Mouse (Mus musculus) liver, postnatal 0 days (tissue): ENCODE results near the gene Lpcat3. TPM values are rescaled to one million over a fixed set of nuclear protein-coding genes. Genes with fewer than 3 reads are reported as not detected.

ENCODE experiments used
- ATAC-seq: fragments of 200-750 bp; cut with Nextera tagmentation; 2 replicates; pipeline ENCODE4 v1.8.0; 2017; ENCODE audit warnings: mild to moderate bottlenecking, moderate library complexity
- DNase-seq: peaks from one replicate; pipeline ENCODE4 v3.0.0-alpha.2; 2016
- H3K27ac ChIP-seq: fragments of 300-500 bp; sonication (generic); 2 replicates; pipeline ENCODE4 v1.5.1; 2014; ENCODE audit warnings: antibody characterized with exemption, moderate library complexity, mild to moderate bottlenecking, low read depth
- H3K27me3 ChIP-seq: fragments of 300-500 bp; sonication (generic); 2 replicates; pipeline ENCODE4 v1.6.1; 2014; ENCODE audit warnings: low read length, control low read depth, mixed read lengths; ENCODE audit not compliant: insufficient read depth
- H3K36me3 ChIP-seq: fragments of 300-500 bp; sonication (generic); replicated peaks from 2 replicates; pipeline ENCODE4 v1.6.1; 2014; ENCODE audit warnings: mild to moderate bottlenecking, control low read depth, low read length, moderate library complexity, mixed read lengths; ENCODE audit not compliant: insufficient read depth
- H3K4me1 ChIP-seq: fragments of 300-500 bp; sonication (generic); 2 replicates; pipeline ENCODE4 v1.6.1; 2014; ENCODE audit warnings: antibody characterized with exemption, mild to moderate bottlenecking, control low read depth; ENCODE audit not compliant: insufficient read depth
- H3K4me2 ChIP-seq: fragments of 300-500 bp; sonication (generic); 2 replicates; pipeline ENCODE4 v1.6.1; 2014; ENCODE audit warnings: low read depth, mild to moderate bottlenecking, low read length, moderate library complexity, mixed read lengths
- H3K4me3 ChIP-seq: fragments of 300-500 bp; sonication (generic); 2 replicates; pipeline ENCODE4 v1.5.1; 2014; ENCODE audit warnings: low read depth, low read length
- H3K9ac ChIP-seq: fragments of 300-500 bp; sonication (generic); replicated peaks from 2 replicates; pipeline ENCODE4 v1.6.1; 2014; ENCODE audit warnings: mild to moderate bottlenecking, moderate library complexity
- H3K9me3 ChIP-seq: fragments of 300-500 bp; sonication (generic); 2 replicates; pipeline ENCODE4 v1.6.1; 2016; ENCODE audit warnings: mild to moderate bottlenecking, control low read depth, low read length, mixed read lengths
- CTCF ChIP-seq: sonication (generic); IDR thresholded peaks from 2 replicates; pipeline ENCODE4 v1.5.1; 2016; ENCODE audit warnings: antibody characterized with exemption, low read depth
- EP300 ChIP-seq: IDR thresholded peaks from 2 replicates; pipeline ENCODE4 v1.6.1; 2016; ENCODE audit warnings: antibody characterized with exemption, low read depth, mild to moderate bottlenecking
- WGBS: fragments of 180-500 bp; shearing (Covaris S2); extraction: QIAGEN DNeasy Blood & Tissue Kit; methylation state at CpG from one replicate; pipeline ENCODE4 v1.1.7; 2014; ENCODE audit not compliant: insufficient replicate concordance; 5-methylcytosine and 5-hydroxymethylcytosine counted together
- polyA plus RNA-seq: library from polyadenylated mRNA; unstranded; fragments of >200 nt; fragmentation: Nextera tagmentation; extraction: Ambion mirVana; gene quantifications from 2 replicates; pipeline ENCODE4 v1.2.1, GENCODE M21; 2015

Lpcat3 gene
- polyA plus RNA-seq, 1 experiment from 2014 or later, result 68.7 TPM

- Histone ChIP-seq H3K9ac (peak overlapping the region; percentile 73), H3K27me3 (no peaks in the 10 kb centered on the region), H3K4me2 (peak overlapping the region; percentile 99), H3K9me3 (no peaks in the 10 kb centered on the region), H3K4me3 (peak overlapping the region; percentile 63), H3K27ac (peak overlapping the region; percentile 99), H3K36me3 (peaks cover 5% of the 10 kb centered on the region; the same call in 1 of the 2 replicates), H3K4me1 (peaks cover 44% of the 10 kb centered on the region)
- WGBS, result 74% methylated on average over 3 of the region's 3 CpGs
- no peak for DNase-seq
- no peak for TF ChIP-seq EP300
- TF ChIP-seq CTCF, result no peak
- no peak for ATAC-seq
Measured at GRCm38 (mm10) chr6:124741842-124742241, 79.0 kb downstream of the Lpcat3 start.

GRCm38 (mm10) chr6:124742839-124743514 lies 80.2 kb downstream of the Lpcat3 start:
- WGBS, result 91% methylated on average over 15 of the region's 15 CpGs
- TF ChIP-seq EP300 (no peak), CTCF (no peak)
- H3K27me3 ChIP-seq, result no peaks in the 10 kb centered on the region
- ATAC-seq (no peak), DNase-seq (no peak)
- H3K4me1 ChIP-seq, result peaks cover 44% of the 10 kb centered on the region
- H3K4me3 ChIP-seq, result no peak overlapping the region
- H3K4me2 ChIP-seq, result no peak overlapping the region
- no peak overlapping the region for H3K9ac ChIP-seq
- peaks cover 5% of the 10 kb centered on the region for H3K36me3 ChIP-seq
- H3K27ac ChIP-seq, result no peak overlapping the region
- no peaks in the 10 kb centered on the region for H3K9me3 ChIP-seq

- H3K27me3 ChIP-seq, result no peaks in the 10 kb centered on the region
- H3K4me1 ChIP-seq, result peaks cover 39% of the 10 kb centered on the region
- no peaks in the 10 kb centered on the region for H3K9me3 ChIP-seq
- 80% methylated on average over 8 of the region's 8 CpGs for WGBS
- no peak overlapping the region for H3K4me3 ChIP-seq
- H3K4me2 ChIP-seq, result no peak overlapping the region
- H3K9ac ChIP-seq, result no peak overlapping the region
- no peak for TF ChIP-seq EP300
- no peak for TF ChIP-seq CTCF
- ATAC-seq (no peak), DNase-seq (no peak)
- no peak overlapping the region for H3K27ac ChIP-seq
- H3K36me3 ChIP-seq, result peaks cover 5% of the 10 kb centered on the region
Measured at GRCm38 (mm10) chr6:124743647-124744046, 80.8 kb downstream of the Lpcat3 start.

- Histone ChIP-seq H3K36me3 (peaks cover 9% of the 10 kb centered on the region), H3K4me1 (peaks cover 28% of the 10 kb centered on the region), H3K9me3 (no peaks in the 10 kb centered on the region), H3K9ac (peak overlapping the region; percentile 26; the same call in 1 of the 2 replicates), H3K4me2 (peak overlapping the region; percentile 96), H3K27ac (no peak overlapping the region), H3K27me3 (no peaks in the 10 kb centered on the region), H3K4me3 (peak overlapping the region; percentile 63)
- 72% methylated on average over 26 of the region's 26 CpGs for WGBS
- DNase-seq, result no peak
- TF ChIP-seq CTCF (no peak), EP300 (no peak)
- ATAC-seq, result no peak
Measured at GRCm38 (mm10) chr6:124744755-124745321, 82.0 kb downstream of the Lpcat3 start.

- Histone ChIP-seq H3K9ac (peak overlapping the region; percentile 82), H3K36me3 (peaks cover 9% of the 10 kb centered on the region), H3K9me3 (no peaks in the 10 kb centered on the region), H3K27ac (peak overlapping the region; percentile 91), H3K27me3 (no peaks in the 10 kb centered on the region), H3K4me1 (peaks cover 21% of the 10 kb centered on the region), H3K4me3 (peak overlapping the region; percentile 63), H3K4me2 (peak overlapping the region; percentile 96)
- DNase-seq, result peak; percentile 95
- TF ChIP-seq CTCF (peak; percentile 96), EP300 (no peak)
- ATAC-seq, result peak; percentile 88
- WGBS, result under 1% methylated on average over 85 of the region's 85 CpGs
Measured at GRCm38 (mm10) chr6:124745490-124746295, 82.9 kb downstream of the Lpcat3 start.

- Histone ChIP-seq H3K9ac (peak overlapping the region; percentile 82), H3K4me2 (peak overlapping the region; percentile 96), H3K27me3 (no peaks in the 10 kb centered on the region), H3K27ac (peak overlapping the region; percentile 91), H3K4me1 (peaks cover 22% of the 10 kb centered on the region), H3K4me3 (peak overlapping the region; percentile 63), H3K9me3 (no peaks in the 10 kb centered on the region), H3K36me3 (peaks cover 9% of the 10 kb centered on the region)
- 27% methylated on average over 8 of the region's 8 CpGs for WGBS
- DNase-seq (no peak), ATAC-seq (no peak)
- no peak for TF ChIP-seq EP300
- no peak for TF ChIP-seq CTCF
Measured at GRCm38 (mm10) chr6:124746296-124746605, 83.4 kb downstream of the Lpcat3 start.
